Mouse (Mus musculus): ENCODE data around the gene Plcb3. TPM values are rescaled to one million over a fixed set of nuclear protein-coding genes. Genes with fewer than 3 reads are reported as not detected.

Gene Plcb3
- polyA plus RNA-seq, 1 experiment from 2014 or later: 5.9 TPM

GRCm38 (mm10) chr19:6905498-6906159, 70.6 kb downstream of the Plcb3 start:
- Histone ChIP-seq H3K36me3 (replicated peaks) (peaks cover 31% of the 10 kb centered on the region), H3K27ac (replicated peaks) (no peak overlapping the region), H3K4me3 (replicated peaks) (no peak overlapping the region), H3K4me1 (replicated peaks) (peaks cover 27% of the 10 kb centered on the region), H3K9me3 (replicated peaks) (no peaks in the 10 kb centered on the region), H3K27me3 (no peaks in the 10 kb centered on the region), H3K9ac (no peak overlapping the region), H3K4me2 (no peak overlapping the region)
- no peak for ATAC-seq (ENCODE audit: insufficient read depth)
- 76% methylated on average over 11 of the region's 11 CpGs for WGBS (ENCODE audit: insufficient replicate concordance)

GRCm38 (mm10) chr19:6904846-6905245, 71.4 kb downstream of the Plcb3 start:
- Histone ChIP-seq H3K9ac (no peak overlapping the region), H3K9me3 (replicated peaks) (0 out of 2 replicates have a peak, but pooled peaks cover 3% of the 10 kb centered on the region), H3K4me3 (replicated peaks) (no peak overlapping the region), H3K4me2 (no peak overlapping the region), H3K27me3 (no peaks in the 10 kb centered on the region), H3K4me1 (replicated peaks) (peaks cover 27% of the 10 kb centered on the region), H3K27ac (replicated peaks) (no peak overlapping the region), H3K36me3 (replicated peaks) (peaks cover 31% of the 10 kb centered on the region)
- WGBS (ENCODE audit: insufficient replicate concordance): 62% methylated on average over 2 of the region's 2 CpGs
- no peak for ATAC-seq (ENCODE audit: insufficient read depth)

- Histone ChIP-seq H3K9ac (no peak overlapping the region), H3K27me3 (no peaks in the 10 kb centered on the region), H3K4me3 (replicated peaks) (no peak overlapping the region), H3K4me2 (no peak overlapping the region), H3K36me3 (replicated peaks) (peaks cover 31% of the 10 kb centered on the region), H3K4me1 (replicated peaks) (peaks cover 13% of the 10 kb centered on the region), H3K27ac (replicated peaks) (no peak overlapping the region), H3K9me3 (replicated peaks) (0 out of 2 replicates have a peak, but pooled peaks cover 3% of the 10 kb centered on the region)
- no peak for ATAC-seq (ENCODE audit: insufficient read depth)
- WGBS (ENCODE audit: insufficient replicate concordance): 78% methylated on average over 1 of the region's 1 CpGs
These were observed 73.2 kb downstream of the Plcb3 start for GRCm38 (mm10) chr19:6903031-6903430.

Small RNA genes lying within 50 kb of the gene (microRNA-seq; reads per million reads assigned to microRNA genes)
- 1.3 reads per million for gene Mir6990

Other genes with a start within 250 kb of the Plcb3 start
- gene Rps6ka4, start 135.8 kb downstream of the Plcb3 start, polyA plus RNA-seq (2015; fragmentation: Nextera tagmentation; extraction: Ambion mirVana): 6.3 TPM in 2 replicates
- 2.5 and 2.8 TPM in 2 replicates for gene Ccdc88b, start 118.3 kb downstream of the Plcb3 start, polyA plus RNA-seq (2015; fragmentation: Nextera tagmentation; extraction: Ambion mirVana)
- gene Trmt112, start 66.8 kb downstream of the Plcb3 start, polyA plus RNA-seq (2015; fragmentation: Nextera tagmentation; extraction: Ambion mirVana): 59.7 and 67.9 TPM in 2 replicates
- gene Prdx5, start 66.4 kb downstream of the Plcb3 start, polyA plus RNA-seq (2015; fragmentation: Nextera tagmentation; extraction: Ambion mirVana): 144 and 151 TPM in 2 replicates
- gene Esrra, start 54.7 kb downstream of the Plcb3 start, polyA plus RNA-seq (2015; fragmentation: Nextera tagmentation; extraction: Ambion mirVana): 3.8 and 4.9 TPM in 2 replicates
- gene Catsperz, start 51.1 kb downstream of the Plcb3 start, polyA plus RNA-seq (2015; fragmentation: Nextera tagmentation; extraction: Ambion mirVana): 0.24 and 0.59 TPM in 2 replicates
- 0.08 TPM in 1 of 2 replicates, not detected in the other for gene Kcnk4, start 42.0 kb downstream of the Plcb3 start, polyA plus RNA-seq (2015; fragmentation: Nextera tagmentation; extraction: Ambion mirVana)
- gene Bad, start 34.6 kb downstream of the Plcb3 start, polyA plus RNA-seq (2015; fragmentation: Nextera tagmentation; extraction: Ambion mirVana): 25.5 and 26.1 TPM in 2 replicates
- gene Gpr137, start 34.0 kb downstream of the Plcb3 start, polyA plus RNA-seq (2015; fragmentation: Nextera tagmentation; extraction: Ambion mirVana): 7.4 TPM in 2 replicates
- gene Ppp1r14b, start 1.5 kb downstream of the Plcb3 start, polyA plus RNA-seq (2015; fragmentation: Nextera tagmentation; extraction: Ambion mirVana): 51.4 and 55.8 TPM in 2 replicates
- 88.3 and 101 TPM in 2 replicates for gene Fkbp2, start 4.0 kb upstream of the Plcb3 start, polyA plus RNA-seq (2015; fragmentation: Nextera tagmentation; extraction: Ambion mirVana)
- 15.5 and 15.6 TPM in 2 replicates for gene Vegfb, start 11.2 kb upstream of the Plcb3 start, polyA plus RNA-seq (2015; fragmentation: Nextera tagmentation; extraction: Ambion mirVana)
- 10.2 and 10.9 TPM in 2 replicates for gene Dnajc4, start 16.1 kb upstream of the Plcb3 start, polyA plus RNA-seq (2015; fragmentation: Nextera tagmentation; extraction: Ambion mirVana)
- gene Nudt22, start 19.6 kb upstream of the Plcb3 start, polyA plus RNA-seq (2015; fragmentation: Nextera tagmentation; extraction: Ambion mirVana): 9.5 and 10.4 TPM in 2 replicates
- 1.6 and 2.3 TPM in 2 replicates for gene Trpt1, start 19.7 kb upstream of the Plcb3 start, polyA plus RNA-seq (2015; fragmentation: Nextera tagmentation; extraction: Ambion mirVana)
- gene Fermt3, start 43.0 kb upstream of the Plcb3 start, polyA plus RNA-seq (2015; fragmentation: Nextera tagmentation; extraction: Ambion mirVana): 105 and 118 TPM in 2 replicates
- 116 and 121 TPM in 2 replicates for gene Stip1, start 63.5 kb upstream of the Plcb3 start, polyA plus RNA-seq (2015; fragmentation: Nextera tagmentation; extraction: Ambion mirVana)
- gene Macrod1, start 80.3 kb upstream of the Plcb3 start, polyA plus RNA-seq (2015; fragmentation: Nextera tagmentation; extraction: Ambion mirVana): 5.6 and 6.2 TPM in 2 replicates
- gene Flrt1, start 129.3 kb upstream of the Plcb3 start, polyA plus RNA-seq (2015; fragmentation: Nextera tagmentation; extraction: Ambion mirVana): 0.17 TPM in 2 replicates
- 53.7 and 58.4 TPM in 2 replicates for gene Otub1, start 229.8 kb upstream of the Plcb3 start, polyA plus RNA-seq (2015; fragmentation: Nextera tagmentation; extraction: Ambion mirVana)
- 485 and 535 TPM in 2 replicates for gene Cox8a, start 241.1 kb upstream of the Plcb3 start, polyA plus RNA-seq (2015; fragmentation: Nextera tagmentation; extraction: Ambion mirVana)